Mouse (Mus musculus): Measurements from ENCODE around the gene Cdh13. TPM values are rescaled to one million over a fixed set of nuclear protein-coding genes. Genes with fewer than 3 reads are reported as not detected.

Gene Cdh13
- polyA plus RNA-seq, 1 experiment from 2014 or later, result 50.0 TPM

DNA sequence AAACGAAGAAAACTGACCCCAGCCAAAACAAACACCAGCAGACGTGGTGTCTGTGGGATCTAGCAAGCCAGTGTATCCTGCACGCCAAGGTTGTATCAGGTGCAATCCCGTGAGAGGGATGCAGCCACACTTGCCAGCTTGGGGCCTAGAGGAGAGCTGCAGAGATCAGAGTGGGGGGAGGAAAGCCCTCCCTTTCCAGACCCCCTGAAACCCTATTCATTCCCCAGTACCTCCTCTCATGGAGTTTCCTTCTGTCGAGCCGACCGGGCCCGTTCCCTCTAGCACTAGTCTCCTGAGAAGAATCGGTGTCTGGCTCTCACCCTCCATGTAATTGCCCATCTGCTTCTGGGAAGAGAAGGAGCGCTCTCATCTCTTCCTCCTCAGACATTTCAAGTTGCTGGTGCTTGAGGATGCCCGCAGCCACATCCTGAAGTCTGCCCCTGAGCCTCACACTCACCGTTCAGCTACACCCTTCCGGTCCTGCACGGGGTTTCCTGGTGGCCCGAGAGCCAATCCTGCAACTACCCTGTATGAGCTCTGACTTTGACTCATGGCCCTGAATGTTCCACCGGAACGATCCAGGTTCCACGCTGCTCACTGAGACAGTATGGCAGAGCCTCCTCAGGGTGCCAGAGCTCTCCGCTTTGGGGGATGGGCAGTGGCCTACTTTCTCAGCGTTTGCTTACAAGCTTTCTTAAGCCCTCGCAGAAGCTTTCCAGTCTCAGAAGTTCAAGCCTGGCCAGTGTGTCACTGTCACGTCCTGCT lies 351.9 kb downstream of the Cdh13 start:
- Histone ChIP-seq H3K36me3 (no peaks in the 10 kb centered on the region), H3K27ac (replicated peaks) (no peak overlapping the region), H3K9me3 (no peaks in the 10 kb centered on the region), H3K4me2 (no peak overlapping the region), H3K4me1 (no peaks in the 10 kb centered on the region), H3K4me3 (no peak overlapping the region), H3K9ac (no peak overlapping the region), H3K27me3 (replicated peaks) (no peaks in the 10 kb centered on the region)
- no peak for ATAC-seq (ENCODE audit: extremely low read depth, insufficient number of reproducible peaks, low FRiP score, low TSS enrichment)
- 68% methylated on average over 22 of the region's 22 CpGs for WGBS

DNA sequence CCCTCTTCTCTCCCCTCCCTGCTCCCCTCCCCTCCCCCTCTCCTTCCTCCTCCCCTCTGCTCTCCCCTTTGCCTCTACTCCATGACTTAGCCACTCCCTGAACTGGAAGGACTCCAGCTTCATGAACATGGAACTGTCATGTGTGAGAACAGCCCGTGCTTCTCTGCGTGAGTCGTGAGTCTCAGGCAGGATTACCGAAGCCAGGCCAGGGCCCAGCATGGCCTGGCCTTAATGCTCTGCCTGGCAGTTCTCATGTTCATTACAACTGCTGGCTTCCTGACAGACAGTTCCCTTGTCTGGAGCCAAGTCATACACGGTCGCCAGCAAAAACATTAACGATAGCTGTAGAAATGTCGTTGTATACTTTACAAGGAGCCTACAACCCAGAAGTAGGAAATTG lies 356.1 kb downstream of the Cdh13 start:
- no peak for ATAC-seq (ENCODE audit: extremely low read depth, insufficient number of reproducible peaks, low FRiP score, low TSS enrichment)

DNA sequence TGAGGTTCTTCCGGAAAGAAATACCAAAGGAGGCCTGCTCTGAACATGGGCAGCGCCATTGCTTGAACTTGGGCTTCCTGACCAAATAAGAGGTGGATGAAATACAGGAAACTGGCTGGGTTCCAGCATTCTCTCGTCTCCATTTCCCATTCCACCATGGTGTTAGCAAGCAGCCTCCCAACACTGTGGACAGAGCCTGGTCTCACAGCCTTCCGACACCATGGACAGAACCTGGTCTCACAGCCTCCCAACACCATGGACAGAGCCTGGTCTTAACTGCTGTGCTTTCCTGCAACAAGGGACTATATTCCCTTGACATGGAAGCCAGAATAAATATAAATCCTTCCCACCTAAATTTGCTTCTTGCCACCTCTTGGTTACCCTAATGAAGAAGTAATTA lies 358.3 kb downstream of the Cdh13 start:
- no peak overlapping the region for H3K27ac ChIP-seq (replicated peaks)
- WGBS, result 76% methylated on average over 4 of the region's 4 CpGs
- H3K9ac ChIP-seq, result no peak overlapping the region
- H3K4me2 ChIP-seq, result no peak overlapping the region
- no peak overlapping the region for H3K4me3 ChIP-seq
- ATAC-seq (ENCODE audit: extremely low read depth, insufficient number of reproducible peaks, low FRiP score, low TSS enrichment), result no peak
- H3K9me3 ChIP-seq, result no peaks in the 10 kb centered on the region
- H3K36me3 ChIP-seq, result no peaks in the 10 kb centered on the region
- H3K27me3 ChIP-seq (replicated peaks), result no peaks in the 10 kb centered on the region
- no peaks in the 10 kb centered on the region for H3K4me1 ChIP-seq

More for the DNA sequence above, 356.1 kb downstream of the Cdh13 start:
- no peaks in the 10 kb centered on the region for H3K4me1 ChIP-seq
- H3K27ac ChIP-seq (replicated peaks), result no peak overlapping the region
- no peaks in the 10 kb centered on the region for H3K9me3 ChIP-seq
- H3K36me3 ChIP-seq, result no peaks in the 10 kb centered on the region
- H3K4me3 ChIP-seq, result no peak overlapping the region
- no peak overlapping the region for H3K9ac ChIP-seq
- H3K27me3 ChIP-seq (replicated peaks), result no peaks in the 10 kb centered on the region
- H3K4me2 ChIP-seq, result no peak overlapping the region
- 71% methylated on average over 8 of the region's 8 CpGs for WGBS

DNA sequence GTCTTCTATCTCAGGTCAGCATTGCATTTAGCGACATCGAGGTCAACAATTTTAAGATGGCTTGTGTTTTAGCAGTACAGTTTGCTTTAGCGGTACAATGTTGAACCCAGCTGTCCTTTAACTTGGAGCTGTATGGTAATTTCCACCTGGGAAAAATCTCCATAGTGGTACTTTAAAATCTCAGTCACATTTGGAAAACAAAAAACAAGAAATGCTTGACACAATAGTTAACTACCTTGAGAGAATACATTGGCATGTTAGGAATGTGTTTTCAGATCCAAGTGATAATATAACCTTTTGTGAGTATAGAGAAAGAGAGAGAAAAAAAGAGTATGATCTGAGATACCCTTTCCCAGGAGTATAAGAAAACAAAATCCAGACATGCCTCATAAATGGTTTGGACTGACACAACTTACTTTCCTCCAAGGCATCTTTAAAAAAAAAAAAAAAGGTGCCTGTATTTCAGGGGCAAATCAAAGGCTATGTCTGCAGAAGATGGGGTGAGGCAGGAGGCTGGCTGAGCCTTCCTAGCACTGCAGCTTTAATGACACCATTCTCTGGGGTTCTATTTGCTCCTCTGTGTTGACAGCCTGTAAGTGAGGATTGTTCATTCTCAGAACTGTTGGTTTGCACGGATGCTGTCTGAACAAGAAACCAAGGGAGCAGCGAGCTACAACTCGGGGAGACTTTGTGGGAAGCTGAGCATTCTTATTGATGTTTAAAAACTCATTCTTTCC lies 365.4 kb downstream of the Cdh13 start:
- no peak overlapping the region for H3K4me3 ChIP-seq
- ATAC-seq (ENCODE audit: extremely low read depth, insufficient number of reproducible peaks, low FRiP score, low TSS enrichment), result no peak
- no peak overlapping the region for H3K9ac ChIP-seq
- no peaks in the 10 kb centered on the region for H3K27me3 ChIP-seq (replicated peaks)
- no peaks in the 10 kb centered on the region for H3K36me3 ChIP-seq
- no peak overlapping the region for H3K27ac ChIP-seq (replicated peaks)
- 66% methylated on average over 6 of the region's 6 CpGs for WGBS
- peaks cover 13% of the 10 kb centered on the region for H3K4me1 ChIP-seq
- H3K9me3 ChIP-seq, result no peaks in the 10 kb centered on the region
- no peak overlapping the region for H3K4me2 ChIP-seq

DNA sequence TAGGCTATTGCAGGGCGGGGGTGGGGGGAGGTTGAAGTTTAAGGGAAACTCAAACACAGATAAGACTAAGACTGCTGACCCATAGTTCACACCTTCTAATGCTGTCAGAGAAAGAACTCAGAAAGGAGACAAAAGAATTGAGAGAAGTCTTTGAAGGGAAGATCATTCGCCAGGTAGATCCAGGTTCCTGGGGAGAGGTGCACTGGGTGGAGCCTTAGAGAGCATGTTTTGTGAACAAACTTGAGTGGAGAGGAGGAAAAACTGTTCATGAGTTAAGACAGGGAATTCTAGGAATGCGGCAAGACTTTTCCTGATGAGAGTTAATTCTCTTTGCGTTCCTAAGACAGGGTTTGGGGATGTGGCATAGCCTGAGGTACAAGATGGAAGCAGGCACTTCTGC lies 366.4 kb downstream of the Cdh13 start:
- no peak overlapping the region for H3K4me3 ChIP-seq
- 76% methylated on average over 4 of the region's 4 CpGs for WGBS
- no peaks in the 10 kb centered on the region for H3K9me3 ChIP-seq
- H3K27me3 ChIP-seq (replicated peaks), result no peaks in the 10 kb centered on the region
- no peak overlapping the region for H3K27ac ChIP-seq (replicated peaks)
- peaks cover 23% of the 10 kb centered on the region for H3K4me1 ChIP-seq
- no peak overlapping the region for H3K4me2 ChIP-seq
- no peak for ATAC-seq (ENCODE audit: extremely low read depth, insufficient number of reproducible peaks, low FRiP score, low TSS enrichment)
- no peak overlapping the region for H3K9ac ChIP-seq
- no peaks in the 10 kb centered on the region for H3K36me3 ChIP-seq

DNA sequence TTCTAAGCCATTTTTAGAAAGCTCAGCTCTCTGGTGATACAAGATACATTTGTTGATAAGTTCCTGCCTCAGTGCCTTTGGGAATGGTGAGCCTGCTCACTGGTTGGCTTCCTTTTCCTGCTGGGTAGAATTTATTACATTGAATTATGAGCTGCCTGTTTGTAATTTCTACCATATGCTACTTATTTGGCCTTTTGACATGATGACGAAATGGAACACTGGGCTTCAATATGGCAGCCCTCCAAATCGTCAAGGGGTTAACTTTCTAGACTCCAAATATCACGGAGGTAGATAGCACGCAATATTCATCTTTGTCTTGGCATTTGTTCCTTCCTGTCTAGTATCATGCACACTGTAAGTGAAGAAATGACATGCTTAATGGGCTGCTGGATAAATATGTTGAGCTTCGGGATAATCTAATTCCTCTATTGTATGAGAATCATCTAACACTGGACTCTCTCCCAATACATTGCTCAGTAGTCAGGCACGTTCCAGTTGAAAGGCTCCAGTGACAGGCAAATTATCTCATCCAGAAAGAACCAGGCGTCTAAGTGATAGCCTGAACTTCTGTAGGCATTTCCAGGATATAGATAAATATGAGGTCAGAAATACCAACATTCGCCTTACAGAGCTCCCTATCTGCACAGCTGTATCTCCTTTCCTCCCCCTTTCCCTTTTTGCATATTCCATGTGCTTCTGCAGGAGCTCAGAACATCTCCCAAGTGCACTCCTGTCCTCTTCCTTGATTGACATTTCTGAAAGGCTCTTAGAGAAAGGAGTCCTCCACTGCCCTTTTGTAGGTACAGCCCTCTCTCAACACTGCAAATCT lies 378.7 kb downstream of the Cdh13 start:
- H3K27ac ChIP-seq (replicated peaks), result no peak overlapping the region; the same call in 1 of the 2 replicates
- 32% methylated on average over 8 of the region's 8 CpGs for WGBS
- no peak overlapping the region for H3K9ac ChIP-seq
- no peaks in the 10 kb centered on the region for H3K27me3 ChIP-seq (replicated peaks)
- peaks cover 8% of the 10 kb centered on the region for H3K9me3 ChIP-seq
- no peak overlapping the region for H3K4me2 ChIP-seq
- H3K36me3 ChIP-seq, result 0 out of 2 replicates have a peak, but pooled peaks cover 6% of the 10 kb centered on the region
- H3K4me3 ChIP-seq, result no peak overlapping the region
- no peak; the same call in 1 of the 2 replicates for ATAC-seq (ENCODE audit: extremely low read depth, insufficient number of reproducible peaks, low FRiP score, low TSS enrichment)
- H3K4me1 ChIP-seq, result peaks cover 11% of the 10 kb centered on the region

DNA sequence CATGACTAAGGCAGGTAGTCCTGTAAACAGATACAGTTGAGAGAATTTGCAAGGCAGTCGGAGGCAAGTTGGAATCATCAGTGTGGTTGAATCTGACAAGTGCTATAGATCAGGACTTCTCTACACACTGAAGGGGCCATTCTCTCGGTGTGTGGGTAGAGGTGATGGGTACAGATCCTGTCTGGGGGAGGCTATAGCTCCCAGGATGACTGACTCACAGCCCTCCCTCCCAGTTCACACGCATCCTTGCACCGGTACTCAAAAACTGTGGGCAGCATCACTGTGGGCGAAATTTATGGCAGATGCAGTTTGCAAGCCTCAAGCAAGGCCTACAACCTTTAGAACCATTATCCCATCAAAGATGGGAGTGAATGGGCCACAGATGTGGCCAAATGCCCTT lies 381.5 kb downstream of the Cdh13 start:
- 0 out of 2 replicates have a peak, but pooled peaks cover 6% of the 10 kb centered on the region for H3K36me3 ChIP-seq
- peaks cover 11% of the 10 kb centered on the region for H3K4me1 ChIP-seq
- H3K4me3 ChIP-seq, result no peak overlapping the region
- no peak for ATAC-seq (ENCODE audit: extremely low read depth, insufficient number of reproducible peaks, low FRiP score, low TSS enrichment)
- H3K27me3 ChIP-seq (replicated peaks), result no peaks in the 10 kb centered on the region
- WGBS, result 82% methylated on average over 5 of the region's 5 CpGs
- H3K27ac ChIP-seq (replicated peaks), result no peak overlapping the region
- no peak overlapping the region for H3K9ac ChIP-seq
- no peak overlapping the region for H3K4me2 ChIP-seq
- H3K9me3 ChIP-seq, result peaks cover 10% of the 10 kb centered on the region

DNA sequence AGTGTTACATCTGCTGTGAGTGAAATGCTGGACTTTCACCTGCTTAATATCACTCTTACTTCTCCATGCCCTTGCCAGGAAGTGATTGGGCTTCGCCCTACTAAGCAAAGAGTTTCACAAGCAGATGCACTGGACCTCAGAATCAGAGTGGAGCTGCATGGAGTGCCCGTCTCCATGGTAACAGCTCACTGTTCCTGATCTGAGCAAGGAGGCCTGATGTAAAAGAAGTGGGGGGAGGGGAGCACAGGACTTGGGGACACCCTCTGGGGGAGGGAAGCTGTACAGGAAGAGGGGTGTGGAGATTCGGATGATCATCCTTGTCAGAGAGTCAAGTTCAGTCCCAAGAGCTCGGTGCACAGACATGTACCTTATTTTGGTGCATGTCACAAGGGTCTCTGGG lies 384.2 kb downstream of the Cdh13 start:
- ATAC-seq (ENCODE audit: extremely low read depth, insufficient number of reproducible peaks, low FRiP score, low TSS enrichment), result no peak
- Histone ChIP-seq H3K27me3 (replicated peaks) (no peaks in the 10 kb centered on the region), H3K9me3 (peaks cover 10% of the 10 kb centered on the region), H3K4me1 (peaks cover 12% of the 10 kb centered on the region), H3K9ac (no peak overlapping the region), H3K4me3 (no peak overlapping the region), H3K27ac (replicated peaks) (no peak overlapping the region), H3K36me3 (0 out of 2 replicates have a peak, but pooled peaks cover 6% of the 10 kb centered on the region), H3K4me2 (no peak overlapping the region)
- WGBS, result 87% methylated on average over 4 of the region's 4 CpGs

DNA sequence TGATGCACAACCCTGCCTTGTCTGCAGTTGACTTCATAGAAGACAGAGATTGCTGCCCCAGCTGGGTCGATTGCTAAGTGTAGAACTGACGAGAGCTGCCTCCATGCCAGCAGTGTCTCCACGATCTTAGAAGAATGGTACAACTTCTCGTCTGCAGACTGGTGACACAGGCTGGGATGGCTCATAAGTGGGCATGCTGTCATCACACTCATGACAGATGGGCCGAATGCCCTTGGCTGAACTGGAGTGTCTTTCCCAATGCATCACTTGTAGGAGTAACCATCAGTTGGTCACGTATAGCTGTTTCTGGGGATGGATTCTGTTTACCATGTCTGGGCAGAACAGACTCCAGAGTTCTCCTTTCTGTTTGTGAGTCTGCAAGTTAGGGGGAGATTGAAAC lies 392.7 kb downstream of the Cdh13 start:
- Histone ChIP-seq H3K9ac (no peak overlapping the region), H3K4me2 (no peak overlapping the region), H3K4me1 (peaks cover 17% of the 10 kb centered on the region), H3K36me3 (no peaks in the 10 kb centered on the region), H3K9me3 (no peaks in the 10 kb centered on the region), H3K4me3 (no peak overlapping the region), H3K27me3 (replicated peaks) (no peaks in the 10 kb centered on the region), H3K27ac (replicated peaks) (no peak overlapping the region)
- no peak for ATAC-seq (ENCODE audit: extremely low read depth, insufficient number of reproducible peaks, low FRiP score, low TSS enrichment)
- WGBS, result 64% methylated on average over 6 of the region's 6 CpGs

DNA sequence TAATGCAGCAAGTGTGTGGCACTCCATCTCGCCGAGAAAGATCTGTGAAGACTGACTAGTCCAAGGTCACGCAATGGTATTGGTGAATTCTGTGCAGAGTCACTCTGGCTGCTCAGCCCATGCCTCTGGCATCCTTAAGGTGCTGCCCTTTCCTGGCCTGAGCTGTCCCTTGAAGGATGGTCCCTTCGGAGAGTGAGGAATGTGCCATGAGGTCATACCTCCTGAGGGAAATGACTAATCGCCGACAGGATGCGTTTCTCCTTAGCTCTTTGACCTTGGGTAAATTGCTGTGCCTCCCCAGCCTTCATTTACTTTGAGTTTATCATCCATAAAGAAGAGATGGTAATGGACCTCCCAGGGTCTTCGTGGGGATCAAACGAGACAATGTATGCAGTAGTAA lies 395.8 kb downstream of the Cdh13 start:
- Histone ChIP-seq H3K4me3 (no peak overlapping the region), H3K4me2 (no peak overlapping the region), H3K9me3 (no peaks in the 10 kb centered on the region), H3K27ac (replicated peaks) (no peak overlapping the region), H3K27me3 (replicated peaks) (no peaks in the 10 kb centered on the region), H3K9ac (no peak overlapping the region), H3K36me3 (no peaks in the 10 kb centered on the region), H3K4me1 (peaks cover 7% of the 10 kb centered on the region; the same call in 1 of the 2 replicates)
- no peak for ATAC-seq (ENCODE audit: extremely low read depth, insufficient number of reproducible peaks, low FRiP score, low TSS enrichment)
- WGBS, result 63% methylated on average over 9 of the region's 9 CpGs

DNA sequence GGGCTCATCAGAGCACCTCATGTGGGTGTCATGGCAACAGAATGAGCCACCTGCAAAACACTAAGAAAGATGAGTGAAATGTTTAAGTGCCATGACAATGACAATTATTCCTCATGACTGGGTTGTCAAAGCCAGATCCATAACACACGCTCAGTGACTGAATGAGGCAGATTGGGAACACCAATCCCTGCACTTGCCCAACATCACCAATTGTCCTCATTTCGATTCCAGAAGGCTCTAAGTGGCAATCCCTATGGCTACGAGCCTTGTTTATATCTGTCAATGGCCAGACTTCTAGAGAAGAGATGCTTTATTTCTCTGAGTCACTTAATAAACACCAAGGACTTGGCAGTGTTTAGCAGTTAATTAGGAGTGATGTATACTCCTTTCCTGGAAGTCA lies 399.9 kb downstream of the Cdh13 start:
- no peak for ATAC-seq (ENCODE audit: extremely low read depth, insufficient number of reproducible peaks, low FRiP score, low TSS enrichment)
- WGBS, result 78% methylated on average over 3 of the region's 3 CpGs
- H3K9me3 ChIP-seq, result peaks cover 7% of the 10 kb centered on the region; the same call in 1 of the 2 replicates
- H3K27me3 ChIP-seq (replicated peaks), result no peaks in the 10 kb centered on the region
- peaks cover 7% of the 10 kb centered on the region; the same call in 1 of the 2 replicates for H3K4me1 ChIP-seq
- no peak overlapping the region for H3K27ac ChIP-seq (replicated peaks)
- no peaks in the 10 kb centered on the region for H3K36me3 ChIP-seq
- H3K4me2 ChIP-seq, result no peak overlapping the region
- no peak overlapping the region for H3K9ac ChIP-seq
- H3K4me3 ChIP-seq, result no peak overlapping the region
